Mouse (Mus musculus): ENCODE data around the gene Zfp36l2. TPM values are rescaled to one million over a fixed set of nuclear protein-coding genes. Genes with fewer than 3 reads are reported as not detected.
A peak's percentile ranks its signal among the peaks of the same experiment; 100 is the strongest.

The Zfp36l2 gene
- total and polyA plus RNA-seq, 3 experiments, result 8.9 to 24.2 (median 9.0) TPM

DNA sequence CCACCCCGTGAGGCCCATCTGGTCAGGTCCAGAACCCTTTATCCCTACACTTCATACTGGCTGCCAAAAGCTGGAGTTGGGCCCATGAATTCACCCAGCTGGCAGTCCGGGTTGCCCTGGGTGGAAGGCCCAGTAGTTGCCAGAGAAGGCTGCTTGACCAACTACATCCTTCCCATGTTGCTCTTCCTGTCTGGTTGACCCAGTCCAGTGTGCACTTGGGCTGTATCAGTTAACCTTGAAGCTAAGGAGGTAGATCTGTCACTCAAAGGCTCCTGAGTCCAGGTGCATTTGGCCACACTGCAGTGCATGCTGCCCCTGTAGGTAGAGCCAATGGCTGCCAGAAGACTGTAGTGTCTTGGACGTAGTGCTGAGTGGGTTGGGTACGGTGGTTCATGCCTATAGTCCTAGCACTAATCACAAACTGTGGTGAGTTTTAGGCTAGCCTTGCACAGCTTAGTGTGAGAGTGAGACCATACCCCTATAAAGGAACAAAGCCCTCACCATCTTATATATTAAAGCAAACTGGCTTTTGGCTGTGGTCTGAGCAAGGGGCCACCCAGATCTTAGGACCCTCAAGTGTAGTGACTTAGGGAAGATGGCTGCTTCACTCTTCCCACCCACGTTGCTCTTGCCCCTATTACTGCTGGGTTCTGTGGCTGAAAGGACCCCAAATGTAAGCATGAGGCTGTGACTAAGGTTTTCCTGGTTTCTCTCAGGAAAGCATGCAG, 1.5 kb upstream of the Zfp36l2 start:
- Histone ChIP-seq H3K27me3 (replicated peaks) (no peaks in the 10 kb centered on the region), H3K9me3 (replicated peaks; ENCODE audit: low read length) (peaks cover 10% of the 10 kb centered on the region), H3K4me3 (replicated peaks in 1 of 3; ENCODE audit: low read depth in 2 of 3, low read length in 2 of 3, poor library complexity in 1 of 3) (no peak overlapping the region), H3K27ac (ENCODE audit: insufficient read depth, low read depth) (no peak overlapping the region), H3K79me2 (replicated peaks; ENCODE audit: control insufficient read depth, extremely low read depth, insufficient read depth, poor library complexity, severe bottlenecking) (peaks cover 16% of the 10 kb centered on the region), H3K36me3 (replicated peaks in 1 of 2; ENCODE audit: control insufficient read depth in 1 of 2, insufficient read depth in 1 of 2, low read length in 1 of 2) (peaks cover 21 to 78% of the 10 kb centered on the region in 2 experiments), H3K9ac (ENCODE audit: insufficient read depth, low read depth) (no peak overlapping the region), H3K4me2 (ENCODE audit: insufficient read depth, low read depth, poor library complexity, severe bottlenecking) (no peak overlapping the region), H3K4me1 (ENCODE audit: control insufficient read depth in 1 of 2, insufficient read depth in 2 of 2) (peaks cover 3 to 33% of the 10 kb centered on the region in 2 experiments; a peak in 3 of 4 replicates)
- in situ Hi-C loops (cut with MboI; ENCODE audit: low pct_ligation_motif_present, low pct_unique_long_range_greater_than_20kb, low sequenced_read_pairs) (no loop called here), dilution Hi-C loops (cut with MboI; ENCODE audit: extremely low pct_ligation_motif_present, extremely low pct_unique_long_range_greater_than_20kb, low sequenced_read_pairs) (no loop called here)
- TF ChIP-seq IRF4 (IDR thresholded peaks at IDR 0.05; ENCODE audit: low read depth, low read length), result no peak
- TF ChIP-seq E2F4 (IDR thresholded peaks at IDR 0.05; ENCODE audit: insufficient replicate concordance, low read depth, low read length), result no peak
- TF ChIP-seq SMC3 (IDR thresholded peaks at IDR 0.05; ENCODE audit: low read depth, low read length), result no peak
- TF ChIP-seq RCOR1 (conservative IDR thresholded peaks at IDR 0.05; ENCODE audit: low read depth, low read length), result no peak
- TF ChIP-seq POLR2A (IDR thresholded peaks at IDR 0.05; ENCODE audit: low read depth, low read length), result no peak
- TF ChIP-seq HCFC1 (IDR thresholded peaks at IDR 0.05; ENCODE audit: low read depth, low read length), result no peak
- no peak for TF ChIP-seq ZNF384 (IDR thresholded peaks at IDR 0.05; ENCODE audit: low read depth, low read length)
- no peak for DNase-seq (ENCODE audit: extremely low read depth)

DNA sequence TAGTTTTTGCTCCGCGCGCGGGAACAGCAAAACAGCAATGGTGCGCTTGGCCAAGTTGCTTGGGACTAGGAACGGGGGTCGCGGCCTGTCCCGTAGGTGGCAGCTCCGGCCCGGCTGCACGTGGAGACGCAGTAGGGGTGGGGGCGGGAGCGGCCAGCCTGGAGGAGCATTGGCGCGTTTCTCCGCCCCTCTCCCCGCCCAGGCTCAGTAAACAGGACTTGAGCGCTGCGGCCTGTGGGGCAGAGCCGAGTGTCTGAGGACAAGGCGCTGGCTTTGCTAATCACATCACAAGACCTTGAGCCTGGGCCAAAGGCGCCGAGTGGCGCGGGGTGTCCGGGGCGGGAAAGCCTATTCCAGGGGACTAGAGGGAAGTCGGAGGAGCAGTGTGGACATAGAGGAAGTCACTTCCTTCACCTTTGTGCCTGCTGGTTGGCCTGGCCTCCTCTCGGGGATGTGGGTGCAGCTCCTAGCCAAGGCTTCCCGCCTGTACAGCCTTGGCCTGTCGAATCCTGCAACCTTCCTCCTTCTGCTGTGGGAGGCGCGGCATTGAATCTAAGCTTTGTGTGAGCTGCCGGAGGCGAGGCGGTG, 721 bp upstream of the Zfp36l2 start:
- H3K9me3 ChIP-seq (replicated peaks; ENCODE audit: low read length), result peaks cover 10% of the 10 kb centered on the region
- peaks cover 20 to 69% of the 10 kb centered on the region in 2 experiments for H3K36me3 ChIP-seq (replicated peaks in 1 of 2; ENCODE audit: control insufficient read depth in 1 of 2, insufficient read depth in 1 of 2, low read length in 1 of 2)
- in situ Hi-C loops (cut with MboI; ENCODE audit: low pct_ligation_motif_present, low pct_unique_long_range_greater_than_20kb, low sequenced_read_pairs) (no loop called here), dilution Hi-C loops (cut with MboI; ENCODE audit: extremely low pct_ligation_motif_present, extremely low pct_unique_long_range_greater_than_20kb, low sequenced_read_pairs) (no loop called here)
- H3K27me3 ChIP-seq (replicated peaks), result no peaks in the 10 kb centered on the region
- H3K9ac ChIP-seq (ENCODE audit: insufficient read depth, low read depth), result peak overlapping the region; percentile 49
- peak; percentile 91 for TF ChIP-seq MAX (IDR thresholded peaks at IDR 0.05; ENCODE audit: low read length)
- TF ChIP-seq BHLHE40 (IDR thresholded peaks at IDR 0.05; ENCODE audit: low read depth, low read length), result peak; percentile 84
- TF ChIP-seq TCF12 (IDR thresholded peaks at IDR 0.05; ENCODE audit: low read depth, low read length), result no peak
- TF ChIP-seq MYC (IDR thresholded peaks at IDR 0.05; ENCODE audit: low read depth, low read length), result 0 out of 2 replicates have a peak, but pooled peaks have one; percentile 57
- peak; percentile 96 for TF ChIP-seq MXI1 (IDR thresholded peaks at IDR 0.05; ENCODE audit: low read depth, low read length)
- no peak for TF ChIP-seq CTCF (conservative IDR thresholded peaks at IDR 0.05 in 1 of 2, IDR thresholded peaks at IDR 0.05 in 1 of 2; ENCODE audit: low read depth in 2 of 2, low read length in 2 of 2)
- peak; percentile 11; the same call in 1 of the 2 replicates for TF ChIP-seq POLR2AphosphoS2 (IDR thresholded peaks at IDR 0.05; ENCODE audit: low read depth, low read length)
- TF ChIP-seq SIN3A (IDR thresholded peaks at IDR 0.05; ENCODE audit: low read length), result peak; percentile 36
- TF ChIP-seq MAZ (IDR thresholded peaks at IDR 0.05; ENCODE audit: low read depth, low read length), result peak; percentile 86
- peak overlapping the region; percentile 78 for H3K27ac ChIP-seq (ENCODE audit: insufficient read depth, low read depth)
- peak; percentile 74 for DNase-seq (ENCODE audit: extremely low read depth)
- H3K4me3 ChIP-seq (replicated peaks in 1 of 3; ENCODE audit: low read depth in 2 of 3, low read length in 2 of 3, poor library complexity in 1 of 3), result peak overlapping the region; percentile 35 to 76 (median 67)
- H3K4me1 ChIP-seq (ENCODE audit: control insufficient read depth in 1 of 2, insufficient read depth in 2 of 2), result peaks cover 3 to 32% of the 10 kb centered on the region in 2 experiments; a peak in 3 of 4 replicates
- peaks cover 19% of the 10 kb centered on the region for H3K79me2 ChIP-seq (replicated peaks; ENCODE audit: control insufficient read depth, extremely low read depth, insufficient read depth, poor library complexity, severe bottlenecking)
- H3K4me2 ChIP-seq (ENCODE audit: insufficient read depth, low read depth, poor library complexity, severe bottlenecking), result peak overlapping the region; percentile 40
